Mouse (Mus musculus) cerebellum, postnatal 4 days (tissue): ENCODE results near the gene Oas1e.

Experiments
- DNase-seq, 2 experiments: peaks; one replicate each; pipeline ENCODE4 v3.0.0; 2022; ENCODE audit warnings: low spot score in 2 of 2, mixed read lengths in 1 of 2

Gene Oas1e

GRCm38 (mm10) chr5:120776801-120777200 lies 18.5 kb downstream of the Oas1e start:
- no peak for DNase-seq

GRCm38 (mm10) chr5:120775287-120775985 lies 19.9 kb downstream of the Oas1e start:
- DNase-seq: no peak

- no peak for DNase-seq
These were observed 25.9 kb downstream of the Oas1e start for GRCm38 (mm10) chr5:120769396-120769795.

- no peak for DNase-seq
These were observed 30.3 kb downstream of the Oas1e start for GRCm38 (mm10) chr5:120765010-120765409.

GRCm38 (mm10) chr5:120761901-120762300 lies 33.4 kb downstream of the Oas1e start:
- peak in 1 of 2 experiments; percentile 30 for DNase-seq

GRCm38 (mm10) chr5:120754215-120754614 lies 41.1 kb downstream of the Oas1e start:
- DNase-seq: no peak

- DNase-seq: no peak
These were observed 42.5 kb downstream of the Oas1e start for GRCm38 (mm10) chr5:120752786-120753185.

- DNase-seq: no peak
These were observed 44.1 kb downstream of the Oas1e start for GRCm38 (mm10) chr5:120751206-120751605.

- no peak for DNase-seq
These were observed 45.6 kb downstream of the Oas1e start, which contains the start of gene Oas2 for GRCm38 (mm10) chr5:120749688-120750087. Oas2 (minus strand) TSS chr5:120749853.

GRCm38 (mm10) chr5:120746451-120746850 lies 48.9 kb downstream of the Oas1e start:
- peak in 1 of 2 experiments; percentile 72 for DNase-seq

GRCm38 (mm10) chr5:120742125-120742524 lies 53.2 kb downstream of the Oas1e start:
- peak in 1 of 2 experiments; percentile 42 for DNase-seq
